Mouse (Mus musculus) MEL (cell line): Measurements from ENCODE around the gene Enox1. TPM values are rescaled to one million over a fixed set of nuclear protein-coding genes. Genes with fewer than 3 reads are reported as not detected.

Experiments
- DNase-seq: peaks from one replicate; pipeline ENCODE4 v3.0.0; 2011; ENCODE audit warnings: low read depth, low spot score
- H3K27ac ChIP-seq: 2 replicates; pipeline ENCODE4 v1.5.1; 2012; ENCODE audit warnings: low read depth, mild to moderate bottlenecking, control low read depth, low read length, moderate library complexity; ENCODE audit not compliant: control insufficient read depth
- H3K27me3 ChIP-seq, 2 experiments: fragments of 150-350 bp in 1 of 2; sonication (generic) in 1 of 2; 2 replicates each; pipeline ENCODE4 v1.6.1; 2012; ENCODE audit warnings: low read length in 2 of 2, mild to moderate bottlenecking in 2 of 2, improper control_type of control experiment in 1 of 2, moderate library complexity in 1 of 2; ENCODE audit not compliant: insufficient read depth in 2 of 2, control insufficient read depth in 1 of 2
- H3K36me3 ChIP-seq, 2 experiments: 2 replicates each; pipeline ENCODE4 v1.6.1; 2012 to 2014; ENCODE audit warnings: low read length in 2 of 2, improper control_type of control experiment in 1 of 2, inconsistent platforms in 1 of 2, mild to moderate bottlenecking in 1 of 2; ENCODE audit not compliant: insufficient read depth in 2 of 2, control insufficient read depth in 1 of 2
- H3K4me1 ChIP-seq, 2 experiments: fragments of 150-350 bp in 1 of 2; sonication (generic) in 1 of 2; 2 replicates each; pipeline ENCODE4 v1.6.1; 2012; ENCODE audit warnings: low read length in 2 of 2, improper control_type of control experiment in 1 of 2, mild to moderate bottlenecking in 1 of 2; ENCODE audit not compliant: insufficient read depth in 2 of 2, control insufficient read depth in 1 of 2
- H3K4me3 ChIP-seq, 2 experiments: fragments of 150-350 bp in 1 of 2; sonication (generic) in 1 of 2; 2 replicates each; pipeline ENCODE4 v1.5.1; 2012; ENCODE audit warnings: low read depth in 2 of 2, low read length in 2 of 2, mild to moderate bottlenecking in 2 of 2, moderate library complexity in 2 of 2, control low read depth in 1 of 2, improper control_type of control experiment in 1 of 2; ENCODE audit not compliant: control insufficient read depth in 1 of 2, insufficient read depth in 1 of 2
- H3K79me2 ChIP-seq: 2 replicates; pipeline ENCODE4 v1.6.1; 2012; ENCODE audit warnings: mild to moderate bottlenecking, low read length, moderate library complexity; ENCODE audit not compliant: control insufficient read depth, poor library complexity, insufficient read depth
- H3K9ac ChIP-seq: 2 replicates; pipeline ENCODE4 v1.6.1; 2012; ENCODE audit warnings: low read depth, mild to moderate bottlenecking, control low read depth, low read length, moderate library complexity; ENCODE audit not compliant: control insufficient read depth, poor library complexity, severe bottlenecking
- H3K9me3 ChIP-seq: fragments of 150-350 bp; sonication (generic); replicated peaks from 2 replicates; pipeline ENCODE4 v1.6.1; 2012; ENCODE audit warnings: mild to moderate bottlenecking, low read length, improper control_type of control experiment, moderate library complexity; ENCODE audit not compliant: insufficient read depth
- BHLHE40 ChIP-seq: IDR thresholded peaks from 2 replicates; pipeline ENCODE4 v1.6.1; 2012; ENCODE audit warnings: low read depth, mild to moderate bottlenecking, inconsistent platforms, low read length, improper control_type of control experiment, borderline replicate concordance
- CTCF ChIP-seq, 3 experiments: IDR thresholded peaks in 2 of 3; conservative IDR thresholded peaks in 1 of 3; 2 replicates each; pipeline ENCODE4 v1.5.1; 2011 to 2012; ENCODE audit warnings: low read length in 3 of 3, low read depth in 2 of 3, mild to moderate bottlenecking in 2 of 3, improper control_type of control experiment in 1 of 3, inconsistent platforms in 1 of 3, mixed read lengths in 1 of 3, moderate library complexity in 1 of 3; ENCODE audit not compliant: control insufficient read depth in 1 of 3, insufficient read depth in 1 of 3, poor library complexity in 1 of 3, severe bottlenecking in 1 of 3
- E2F4 ChIP-seq: IDR thresholded peaks from 2 replicates; pipeline ENCODE4 v1.6.1; 2011; ENCODE audit warnings: low read depth, low read length, improper control_type of control experiment, borderline replicate concordance
- EP300 ChIP-seq, 2 experiments: IDR thresholded peaks; 2 replicates each; pipeline ENCODE4 v1.6.1; 2011; ENCODE audit warnings: improper control_type of control experiment in 2 of 2, low read length in 2 of 2, low read depth in 1 of 2, mild to moderate bottlenecking in 1 of 2
- ETS1 ChIP-seq: IDR thresholded peaks from 2 replicates; pipeline ENCODE4 v1.6.1; 2012; ENCODE audit warnings: low read depth, mild to moderate bottlenecking, inconsistent platforms, low read length, improper control_type of control experiment, moderate library complexity
- GATA1 ChIP-seq: IDR thresholded peaks from 2 replicates; pipeline ENCODE4 v1.6.1; 2011; ENCODE audit warnings: low read depth, low read length, improper control_type of control experiment
- HCFC1 ChIP-seq: IDR thresholded peaks from 2 replicates; pipeline ENCODE4 v1.6.1; 2012; ENCODE audit warnings: low read depth, mild to moderate bottlenecking, inconsistent platforms, low read length, improper control_type of control experiment, moderate library complexity
- MEF2A ChIP-seq: IDR thresholded peaks from 2 replicates; pipeline ENCODE4 v1.6.1; 2014; ENCODE audit warnings: low read depth, mild to moderate bottlenecking, inconsistent platforms, low read length, improper control_type of control experiment; ENCODE audit not compliant: poor library complexity, insufficient replicate concordance, severe bottlenecking; ENCODE audit errors: extremely low read depth
- MXI1 ChIP-seq: IDR thresholded peaks from 2 replicates; pipeline ENCODE4 v1.6.1; 2011; ENCODE audit warnings: mild to moderate bottlenecking, low read depth, low read length, improper control_type of control experiment
- MYB ChIP-seq: IDR thresholded peaks from 2 replicates; pipeline ENCODE4 v1.6.1; 2011; ENCODE audit warnings: mild to moderate bottlenecking, low read depth, low read length, improper control_type of control experiment
- NRF1 ChIP-seq: IDR thresholded peaks from 2 replicates; pipeline ENCODE4 v1.6.1; 2014; ENCODE audit warnings: low read depth, mild to moderate bottlenecking, inconsistent platforms, low read length, improper control_type of control experiment, moderate library complexity; ENCODE audit not compliant: poor library complexity, insufficient read depth, severe bottlenecking
- POLR2A ChIP-seq, 2 experiments: IDR thresholded peaks; 2 replicates each; pipeline ENCODE4 v1.6.1; 2011 to 2012; ENCODE audit warnings: low read length in 2 of 2, mild to moderate bottlenecking in 2 of 2, control low read depth in 1 of 2, improper control_type of control experiment in 1 of 2, low read depth in 1 of 2, moderate library complexity in 1 of 2; ENCODE audit not compliant: control insufficient read depth in 1 of 2, insufficient read depth in 1 of 2, poor library complexity in 1 of 2
- POLR2AphosphoS2 ChIP-seq: IDR thresholded peaks from 2 replicates; pipeline ENCODE4 v1.6.1; 2011; ENCODE audit warnings: low read length, improper control_type of control experiment
- POLR2AphosphoS5 ChIP-seq: IDR thresholded peaks from 2 replicates; pipeline ENCODE4 v1.6.1; 2012; ENCODE audit warnings: low read depth, borderline replicate concordance, mild to moderate bottlenecking, inconsistent platforms, low read length, moderate library complexity, mixed read lengths
- SIN3A ChIP-seq: IDR thresholded peaks from 2 replicates; pipeline ENCODE4 v1.6.1; 2012; ENCODE audit warnings: low read length, improper control_type of control experiment, inconsistent platforms
- TAL1 ChIP-seq: IDR thresholded peaks from 2 replicates; pipeline ENCODE4 v1.6.1; 2012; ENCODE audit warnings: mild to moderate bottlenecking, inconsistent platforms, low read length, moderate library complexity, mixed read lengths
- TBP ChIP-seq: IDR thresholded peaks from 2 replicates; pipeline ENCODE4 v1.8.0; 2011; ENCODE audit warnings: low read depth, low read length, improper control_type of control experiment
- UBTF ChIP-seq: IDR thresholded peaks from 2 replicates; pipeline ENCODE4 v1.6.1; 2012; ENCODE audit warnings: low read depth, mild to moderate bottlenecking, inconsistent platforms, low read length, improper control_type of control experiment, moderate library complexity, borderline replicate concordance; ENCODE audit not compliant: insufficient read depth
- USF1 ChIP-seq: IDR thresholded peaks from 2 replicates; pipeline ENCODE4 v1.6.1; 2014; ENCODE audit warnings: low read depth, mild to moderate bottlenecking, inconsistent platforms, low read length, improper control_type of control experiment, moderate library complexity
- ZMIZ1 ChIP-seq: IDR thresholded peaks from 2 replicates; pipeline ENCODE4 v1.6.1; 2012; ENCODE audit warnings: low read depth, mild to moderate bottlenecking, inconsistent platforms, low read length, improper control_type of control experiment, moderate library complexity
- polyA plus RNA-seq, 2 experiments: library from polyadenylated mRNA; stranded (reverse) in 1 of 2; unstranded in 1 of 2; fragments of >175 nt in 1 of 2; fragments of >200 nt in 1 of 2; gene quantifications; 2 replicates each; pipeline versions ENCODE4 v1.2.1 to v1.2.4; 2012; ENCODE audit warnings: low replicate concordance in 2 of 2, low read depth in 1 of 2; ENCODE audit not compliant: insufficient read length in 2 of 2, insufficient read depth in 1 of 2, missing spikeins in 1 of 2
- total RNA-seq: library from RNA; depleted of rRNA; stranded (reverse); fragments of 300-350 nt; gene quantifications from 2 replicates; pipeline ENCODE4 v1.2.3, GENCODE M21; 2012

Enox1 gene
- total and polyA plus RNA-seq, 3 experiments, result not detected

DNA sequence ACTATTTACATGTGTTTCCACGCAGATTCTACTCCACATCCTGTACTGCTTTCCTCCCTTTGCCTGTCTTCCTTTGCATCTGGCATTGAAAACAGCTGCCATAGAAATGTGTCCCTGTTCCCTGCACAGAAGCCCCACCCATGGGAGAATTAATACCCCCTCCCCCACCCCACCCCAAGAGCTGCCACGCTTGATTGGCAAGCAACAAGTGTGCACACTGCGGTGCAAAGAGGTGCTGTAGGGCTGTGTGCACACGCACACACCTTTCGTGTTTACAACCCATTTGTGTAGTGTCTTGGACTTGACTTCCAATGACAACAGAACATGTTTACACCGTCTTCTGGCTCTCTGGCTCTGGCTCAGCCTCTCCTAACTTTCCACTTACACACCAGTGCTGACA lies 154.9 kb downstream of the Enox1 start:
- no peaks in the 10 kb centered on the region for H3K27me3 ChIP-seq
- no peaks in the 10 kb centered on the region for H3K9me3 ChIP-seq
- no peak for DNase-seq
- no peaks in the 10 kb centered on the region for H3K36me3 ChIP-seq
- TF ChIP-seq CTCF (IDR thresholded peaks at IDR 0.05 in 2 of 3, conservative IDR thresholded peaks at IDR 0.05 in 1 of 3; ENCODE audit: control insufficient read depth in 1 of 3, insufficient read depth in 1 of 3, low read depth in 2 of 3, low read length in 3 of 3, poor library complexity in 1 of 3, severe bottlenecking in 1 of 3) (no peak), GATA1 (no peak), POLR2A (IDR thresholded peaks at IDR 0.05; ENCODE audit: control insufficient read depth in 1 of 2, insufficient read depth in 1 of 2, low read depth in 1 of 2, low read length in 2 of 2, poor library complexity in 1 of 2) (no peak), ZMIZ1 (no peak), TBP (no peak), MEF2A (no peak), MXI1 (no peak), E2F4 (no peak), EP300 (IDR thresholded peaks at IDR 0.05; ENCODE audit: low read depth in 1 of 2, low read length in 2 of 2) (no peak), TAL1 (no peak), POLR2AphosphoS5 (no peak)
- no peak overlapping the region for H3K4me3 ChIP-seq
- H3K27ac ChIP-seq, result no peak overlapping the region
- H3K9ac ChIP-seq, result no peak overlapping the region
- no peaks in the 10 kb centered on the region for H3K4me1 ChIP-seq
- H3K79me2 ChIP-seq, result no peaks in the 10 kb centered on the region

DNA sequence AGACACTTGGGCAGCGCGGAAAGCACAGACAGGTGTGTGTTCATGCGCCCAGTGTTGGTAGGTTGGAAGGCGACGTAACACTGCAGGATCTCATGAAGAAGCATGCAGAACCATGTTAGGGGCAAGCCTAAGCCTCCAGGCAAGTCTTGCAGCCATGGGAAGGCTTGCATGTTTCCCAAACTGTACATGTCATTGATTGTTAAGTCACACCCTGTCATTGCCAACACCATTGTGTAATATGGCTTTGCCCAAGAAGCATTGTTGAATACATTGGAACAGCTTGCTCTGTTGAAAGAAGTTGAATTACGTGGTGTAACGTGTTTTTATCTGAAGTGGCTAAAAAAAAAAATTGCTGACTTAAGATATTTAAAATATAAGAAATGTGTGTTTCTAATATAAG lies 162.8 kb downstream of the Enox1 start:
- no peak for TF ChIP-seq ETS1
- no peak for TF ChIP-seq SIN3A
- no peak for TF ChIP-seq UBTF
- no peak for TF ChIP-seq USF1
- TF ChIP-seq TAL1, result no peak
- TF ChIP-seq POLR2AphosphoS5, result no peak
- no peak for TF ChIP-seq MXI1
- TF ChIP-seq POLR2AphosphoS2, result no peak
- no peak for TF ChIP-seq NRF1
- TF ChIP-seq POLR2A (IDR thresholded peaks at IDR 0.05; ENCODE audit: control insufficient read depth in 1 of 2, insufficient read depth in 1 of 2, low read depth in 1 of 2, low read length in 2 of 2, poor library complexity in 1 of 2), result no peak
- no peak for TF ChIP-seq BHLHE40
- no peak for TF ChIP-seq GATA1
- no peak for TF ChIP-seq TBP
- no peak for TF ChIP-seq EP300 (IDR thresholded peaks at IDR 0.05; ENCODE audit: low read depth in 1 of 2, low read length in 2 of 2)
- TF ChIP-seq HCFC1, result no peak
- no peak for TF ChIP-seq MYB
- no peaks in the 10 kb centered on the region for H3K27me3 ChIP-seq
- H3K27ac ChIP-seq, result no peak overlapping the region
- no peak for DNase-seq
- H3K79me2 ChIP-seq, result no peaks in the 10 kb centered on the region
- H3K9me3 ChIP-seq, result no peaks in the 10 kb centered on the region
- H3K4me3 ChIP-seq, result no peak overlapping the region
- H3K36me3 ChIP-seq, result no peaks in the 10 kb centered on the region
- H3K4me1 ChIP-seq, result no peaks in the 10 kb centered on the region
- H3K9ac ChIP-seq, result no peak overlapping the region
